Mouse (Mus musculus): Measurements from ENCODE around the gene Rrp7a. TPM values are rescaled to one million over a fixed set of nuclear protein-coding genes. Genes with fewer than 3 reads are reported as not detected.

The Rrp7a gene
- polyA plus RNA-seq, 1 experiment from 2014 or later = 66.2 TPM

- Histone ChIP-seq H3K9ac (ENCODE audit: low read length) (no peak overlapping the region), H3K27me3 (ENCODE audit: control insufficient read depth, insufficient read depth, low read depth, low read length) (no peaks in the 10 kb centered on the region), H3K9me3 (ENCODE audit: control insufficient read depth, low read length) (no peaks in the 10 kb centered on the region), H3K36me3 (ENCODE audit: control insufficient read depth, insufficient read depth, low read length) (no peaks in the 10 kb centered on the region), H3K4me2 (ENCODE audit: low read depth, low read length) (no peak overlapping the region), H3K27ac (ENCODE audit: low read length) (0 out of 2 replicates have a peak overlapping the region, but pooled peaks have one; percentile 9), H3K4me1 (replicated peaks; ENCODE audit: control insufficient read depth, insufficient read depth, low read length) (peaks cover 2% of the 10 kb centered on the region; the same call in 1 of the 2 replicates), H3K4me3 (ENCODE audit: low read length) (no peak overlapping the region)
- 34% methylated on average over 4 of the region's 4 CpGs for WGBS
- ATAC-seq (ENCODE audit: low read depth) = no peak
Observed at GRCm38 (mm10) chr15:83065543-83065942, 57.1 kb downstream of the Rrp7a start.

Other genes starting within 250 kb of the Rrp7a start
- gene Tcf20, start 134.9 kb downstream of the Rrp7a start, polyA plus RNA-seq (2015; fragmentation: Nextera tagmentation; extraction: Ambion mirVana) = 7.2 and 7.3 TPM in 2 replicates
- gene Nfam1, start 89.5 kb downstream of the Rrp7a start, polyA plus RNA-seq (2015; fragmentation: Nextera tagmentation; extraction: Ambion mirVana) = 4.3 and 4.7 TPM in 2 replicates
- gene Serhl, start 33.3 kb downstream of the Rrp7a start, polyA plus RNA-seq (2015; fragmentation: Nextera tagmentation; extraction: Ambion mirVana) = 69.4 and 70.8 TPM in 2 replicates
- gene Poldip3, start 26.6 kb upstream of the Rrp7a start, polyA plus RNA-seq (2015; fragmentation: Nextera tagmentation; extraction: Ambion mirVana) = 137 TPM in 2 replicates
- 184 and 192 TPM in 2 replicates for gene Cyb5r3, start 49.8 kb upstream of the Rrp7a start, polyA plus RNA-seq (2015; fragmentation: Nextera tagmentation; extraction: Ambion mirVana)
- gene A4galt, start 129.0 kb upstream of the Rrp7a start, polyA plus RNA-seq (2015; fragmentation: Nextera tagmentation; extraction: Ambion mirVana) = 2.3 and 3.0 TPM in 2 replicates
- gene Arfgap3, start 227.4 kb upstream of the Rrp7a start, polyA plus RNA-seq (2015; fragmentation: Nextera tagmentation; extraction: Ambion mirVana) = 43.8 and 45.8 TPM in 2 replicates